Mouse (Mus musculus) kidney, postnatal 0 days (tissue): ENCODE data around the gene Hmg20b. TPM values are rescaled to one million over a fixed set of nuclear protein-coding genes. Genes with fewer than 3 reads are reported as not detected.

ENCODE experiments used
- ATAC-seq: fragments of 200-750 bp; cut with Nextera tagmentation; replicated peaks from 2 replicates; pipeline ENCODE4 v1.8.0; 2017; ENCODE audit warnings: low read depth, moderate number of reproducible peaks, moderate TSS enrichment, moderate library complexity; ENCODE audit not compliant: low FRiP score
- DNase-seq: peaks from one replicate; pipeline ENCODE4 v3.0.0-alpha.2; 2016; ENCODE audit warnings: low spot score
- H3K27ac ChIP-seq: fragments of 300-500 bp; sonication (generic); 2 replicates; pipeline ENCODE4 v1.5.1; 2014; ENCODE audit warnings: mild to moderate bottlenecking
- H3K27me3 ChIP-seq: fragments of 300-500 bp; sonication (generic); 2 replicates; pipeline ENCODE4 v1.6.1; 2014; ENCODE audit warnings: low read length, mixed read lengths; ENCODE audit not compliant: insufficient read depth
- H3K36me3 ChIP-seq: fragments of 300-500 bp; sonication (generic); 2 replicates; pipeline ENCODE4 v1.6.1; 2014; ENCODE audit warnings: low read length, mixed read lengths; ENCODE audit not compliant: insufficient read depth
- H3K4me1 ChIP-seq: fragments of 300-500 bp; sonication (generic); replicated peaks from 2 replicates; pipeline ENCODE4 v1.6.1; 2014; ENCODE audit warnings: antibody characterized with exemption, low read length, mixed read lengths; ENCODE audit not compliant: insufficient read depth
- H3K4me2 ChIP-seq: fragments of 300-500 bp; sonication (generic); 2 replicates; pipeline ENCODE4 v1.6.1; 2014; ENCODE audit warnings: mild to moderate bottlenecking, low read length, moderate library complexity, mixed read lengths
- H3K4me3 ChIP-seq: fragments of 300-500 bp; sonication (generic); replicated peaks from 2 replicates; pipeline ENCODE4 v1.5.1; 2014; ENCODE audit warnings: low read depth, low read length
- H3K9ac ChIP-seq: fragments of 300-500 bp; sonication (generic); 2 replicates; pipeline ENCODE4 v1.6.1; 2014; ENCODE audit warnings: low read depth, low read length
- H3K9me3 ChIP-seq: fragments of 300-500 bp; sonication (generic); replicated peaks from 2 replicates; pipeline ENCODE4 v1.6.1; 2016; ENCODE audit warnings: low read length, inconsistent platforms, mixed read lengths
- CTCF ChIP-seq: IDR thresholded peaks from 2 replicates; pipeline ENCODE4 v1.5.1; 2016; ENCODE audit warnings: antibody characterized with exemption, low read depth, mild to moderate bottlenecking, moderate library complexity
- WGBS: fragments of 180-500 bp; shearing (Covaris S2); extraction: QIAGEN DNeasy Blood & Tissue Kit; methylation state at CpG from one replicate; pipeline ENCODE4 v1.1.7; 2014; 5-methylcytosine and 5-hydroxymethylcytosine counted together
- polyA plus RNA-seq: library from polyadenylated mRNA; unstranded; fragments of >200 nt; fragmentation: Nextera tagmentation; extraction: Ambion mirVana; gene quantifications from 2 replicates; pipeline ENCODE4 v1.2.1, GENCODE M21; 2015

Gene Hmg20b
- polyA plus RNA-seq, 1 experiment from 2014 or later, result 92.4 TPM

GRCm38 (mm10) chr10:81382039-81382438, 31.8 kb upstream of the Hmg20b start:
- Histone ChIP-seq H3K9ac (no peak overlapping the region), H3K4me1 (peaks cover 16% of the 10 kb centered on the region), H3K27ac (0 out of 2 replicates have a peak overlapping the region, but pooled peaks have one; percentile 25), H3K36me3 (0 out of 2 replicates have a peak, but pooled peaks cover 9% of the 10 kb centered on the region), H3K4me3 (no peak overlapping the region), H3K9me3 (no peaks in the 10 kb centered on the region), H3K27me3 (no peaks in the 10 kb centered on the region), H3K4me2 (no peak overlapping the region)
- ATAC-seq (no peak), DNase-seq (no peak)
- TF ChIP-seq CTCF, result no peak
- WGBS, result 66% methylated on average over 5 of the region's 5 CpGs

- 88% methylated on average over 6 of the region's 6 CpGs for WGBS
- Histone ChIP-seq H3K9ac (no peak overlapping the region), H3K4me2 (no peak overlapping the region), H3K4me3 (no peak overlapping the region), H3K4me1 (peaks cover 13% of the 10 kb centered on the region), H3K9me3 (no peaks in the 10 kb centered on the region), H3K27ac (no peak overlapping the region), H3K36me3 (0 out of 2 replicates have a peak, but pooled peaks cover 4% of the 10 kb centered on the region), H3K27me3 (no peaks in the 10 kb centered on the region)
- TF ChIP-seq CTCF, result no peak
- ATAC-seq (no peak), DNase-seq (no peak)
Measured at GRCm38 (mm10) chr10:81379809-81380378, 29.6 kb upstream of the Hmg20b start.

DNA sequence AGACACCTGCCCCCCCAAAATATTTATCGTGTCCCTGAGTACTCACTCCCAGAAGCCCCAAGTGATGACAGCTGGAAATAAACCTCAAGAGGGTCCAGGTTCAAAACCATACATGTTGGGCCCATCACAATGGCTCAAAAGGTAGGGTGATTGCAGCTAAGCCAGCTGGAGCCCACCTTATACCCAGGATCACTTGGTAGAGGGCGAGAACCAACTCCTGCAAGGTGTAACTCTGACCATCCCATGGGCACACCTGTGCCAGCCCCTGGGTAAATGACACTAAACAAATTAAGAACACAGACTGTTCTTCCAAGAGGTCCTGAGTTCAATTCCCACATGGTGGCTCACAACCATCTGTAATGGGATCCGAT, 28.9 kb upstream of the Hmg20b start:
- 0 out of 2 replicates have a peak overlapping the region, but pooled peaks have one; percentile 54 for H3K27ac ChIP-seq
- peak overlapping the region; percentile 77 for H3K4me3 ChIP-seq
- H3K27me3 ChIP-seq, result no peaks in the 10 kb centered on the region
- peak overlapping the region; percentile 64 for H3K4me2 ChIP-seq
- H3K36me3 ChIP-seq, result peaks cover 4% of the 10 kb centered on the region; the same call in 1 of the 2 replicates
- ATAC-seq, result no peak
- no peaks in the 10 kb centered on the region for H3K9me3 ChIP-seq
- DNase-seq, result no peak
- WGBS, result 55% methylated on average over 3 of the region's 3 CpGs
- peak overlapping the region; percentile 40; the same call in 1 of the 2 replicates for H3K9ac ChIP-seq
- peaks cover 12% of the 10 kb centered on the region for H3K4me1 ChIP-seq
- TF ChIP-seq CTCF, result no peak

DNA sequence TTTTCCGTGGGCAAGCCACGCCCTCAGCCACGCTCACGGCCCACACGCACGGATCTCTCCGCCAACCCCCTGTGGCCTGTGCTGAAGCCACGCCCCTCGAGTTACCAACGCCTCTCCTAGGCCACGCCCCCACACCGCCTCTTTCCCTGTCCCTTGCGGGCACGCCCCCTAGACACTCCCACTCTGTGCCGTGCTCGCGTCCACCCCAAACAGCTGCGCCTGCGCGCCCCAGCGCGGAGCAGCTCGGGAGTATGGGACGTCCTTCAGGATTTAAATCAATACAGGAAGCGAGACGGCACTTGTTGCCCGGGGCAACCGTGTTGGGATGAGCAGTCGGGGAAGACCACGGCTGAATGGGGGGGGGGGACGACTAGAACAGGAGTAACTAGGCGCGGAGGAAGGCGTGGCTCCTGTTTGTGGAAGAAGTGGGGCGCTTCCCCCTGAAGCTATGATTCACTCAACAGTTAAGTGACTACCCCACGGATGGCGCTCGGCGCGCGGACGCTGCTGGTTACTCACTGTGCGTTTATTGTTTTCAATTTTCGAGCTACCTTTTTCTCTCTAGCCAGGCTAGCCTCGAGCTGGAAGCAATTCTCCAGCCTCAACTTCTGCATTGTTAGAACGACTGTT, 28.4 kb upstream of the Hmg20b start:
- H3K9ac ChIP-seq, result peak overlapping the region; percentile 40; the same call in 1 of the 2 replicates
- H3K27ac ChIP-seq, result 0 out of 2 replicates have a peak overlapping the region, but pooled peaks have one; percentile 54
- ATAC-seq (peak; percentile 96), DNase-seq (peak; percentile 100)
- H3K4me3 ChIP-seq, result peak overlapping the region; percentile 77
- peak overlapping the region; percentile 64 for H3K4me2 ChIP-seq
- TF ChIP-seq CTCF, result peak; percentile 39; the same call in 1 of the 2 replicates
- under 1% methylated on average over 46 of the region's 46 CpGs for WGBS
- no peaks in the 10 kb centered on the region for H3K27me3 ChIP-seq
- peaks cover 7% of the 10 kb centered on the region; the same call in 1 of the 2 replicates for H3K36me3 ChIP-seq
- no peaks in the 10 kb centered on the region for H3K9me3 ChIP-seq
- H3K4me1 ChIP-seq, result peaks cover 12% of the 10 kb centered on the region

GRCm38 (mm10) chr10:81377793-81378552, 27.7 kb upstream of the Hmg20b start, which contains the start of gene Fzr1:
Fzr1 (minus strand) TSS chr10:81378516.
- Histone ChIP-seq H3K4me2 (peak within 1 kb of the TSS; percentile 82), H3K4me3 (peak within 1 kb of the TSS; percentile 77), H3K9me3 (no peaks in the 10 kb centered on the region), H3K27ac (peak within 1 kb of the TSS; percentile 65), H3K4me1 (peaks cover 12% of the 10 kb centered on the region), H3K36me3 (peaks cover 14% of the 10 kb centered on the region; the same call in 1 of the 2 replicates), H3K9ac (peak within 1 kb of the TSS; percentile 82), H3K27me3 (no peaks in the 10 kb centered on the region)
- 2% methylated on average over 56 of the region's 59 CpGs for WGBS
- ATAC-seq, result peak; percentile 66; the same call in 1 of the 2 replicates
- no peak for TF ChIP-seq CTCF
- no peak for DNase-seq

GRCm38 (mm10) chr10:81377362-81377664, 27.0 kb upstream of the Hmg20b start:
- 27% methylated on average over 2 of the region's 2 CpGs for WGBS
- no peak for DNase-seq
- no peaks in the 10 kb centered on the region for H3K27me3 ChIP-seq
- H3K27ac ChIP-seq, result peak overlapping the region; percentile 65; the same call in 1 of the 2 replicates
- H3K9me3 ChIP-seq, result no peaks in the 10 kb centered on the region
- H3K4me1 ChIP-seq, result peaks cover 12% of the 10 kb centered on the region
- peaks cover 18% of the 10 kb centered on the region; the same call in 1 of the 2 replicates for H3K36me3 ChIP-seq
- TF ChIP-seq CTCF, result no peak
- H3K4me3 ChIP-seq, result peak overlapping the region; percentile 77
- peak overlapping the region; percentile 82 for H3K4me2 ChIP-seq
- ATAC-seq, result no peak
- H3K9ac ChIP-seq, result peak overlapping the region; percentile 82
